Mouse (Mus musculus) ES-E14 (cell line): ENCODE results near the gene Tex19.2. TPM values are rescaled to one million over a fixed set of nuclear protein-coding genes. Genes with fewer than 3 reads are reported as not detected.

Experiments
- DNase-seq: peaks from one replicate; pipeline ENCODE4 v3.0.0-alpha.2; 2013; ENCODE audit warnings: low read depth, low spot score
- H3K27ac ChIP-seq: 2 replicates; pipeline ENCODE4 v1.5.1; 2012; ENCODE audit warnings: low read depth, mild to moderate bottlenecking, low read length, moderate library complexity, mixed read lengths; ENCODE audit not compliant: poor library complexity, insufficient read depth, severe bottlenecking
- H3K36me3 ChIP-seq: 2 replicates; pipeline ENCODE4 v1.6.1; 2012; ENCODE audit warnings: mild to moderate bottlenecking, low read length, moderate library complexity, mixed read lengths; ENCODE audit not compliant: control insufficient read depth, poor library complexity, insufficient read depth, severe bottlenecking
- H3K4me1 ChIP-seq, 2 experiments: fragments of 150-350 bp in 1 of 2; sonication (generic) in 1 of 2; 2 replicates each; pipeline ENCODE4 v1.6.1; 2012; ENCODE audit warnings: low read length in 2 of 2, mild to moderate bottlenecking in 1 of 2, mixed read lengths in 1 of 2; ENCODE audit not compliant: control insufficient read depth in 2 of 2, insufficient read depth in 2 of 2, poor library complexity in 1 of 2
- H3K4me3 ChIP-seq, 2 experiments: fragments of 150-350 bp in 1 of 2; sonication (generic) in 1 of 2; 2 replicates each; pipeline ENCODE4 v1.5.1; 2012; ENCODE audit warnings: low read length in 2 of 2, low read depth in 1 of 2, mild to moderate bottlenecking in 1 of 2, mixed read lengths in 1 of 2; ENCODE audit not compliant: insufficient read depth in 1 of 2, poor library complexity in 1 of 2, severe bottlenecking in 1 of 2
- H3K9ac ChIP-seq: 2 replicates; pipeline ENCODE4 v1.6.1; 2012; ENCODE audit warnings: low read depth, mild to moderate bottlenecking, low read length, mixed read lengths; ENCODE audit not compliant: poor library complexity, insufficient read depth, severe bottlenecking
- H3K9me3 ChIP-seq: fragments of 150-350 bp; sonication (generic); 2 replicates; pipeline ENCODE4 v1.6.1; 2012; ENCODE audit warnings: low read depth, mild to moderate bottlenecking, low read length; ENCODE audit not compliant: control insufficient read depth, insufficient read depth
- CHD2 ChIP-seq: IDR thresholded peaks from 2 replicates; pipeline ENCODE4 v1.6.1; 2014; ENCODE audit warnings: mild to moderate bottlenecking, low read depth, low read length, inconsistent platforms
- HCFC1 ChIP-seq: IDR thresholded peaks from 2 replicates; pipeline ENCODE4 v1.6.1; 2012; ENCODE audit warnings: low read length, inconsistent platforms, borderline replicate concordance; ENCODE audit not compliant: insufficient read depth
- MAFK ChIP-seq: IDR thresholded peaks from 2 replicates; pipeline ENCODE4 v1.6.1; 2014; ENCODE audit warnings: mild to moderate bottlenecking, low read depth, low read length, inconsistent platforms; ENCODE audit not compliant: insufficient read depth
- ZC3H11A ChIP-seq: IDR thresholded peaks from 2 replicates; pipeline ENCODE4 v1.6.1; 2012; ENCODE audit warnings: low read depth, mild to moderate bottlenecking, inconsistent platforms, low read length, borderline replicate concordance
- ZNF384 ChIP-seq: IDR thresholded peaks from 2 replicates; pipeline ENCODE4 v1.6.1; 2012; ENCODE audit warnings: low read depth, low read length, inconsistent platforms
- in situ Hi-C, 2 experiments: fragments of 600-800 bp; cut with MboI; formaldehyde crosslinking; loops; one replicate each; pipeline ENCODE4 v1.15.1; 2025; ENCODE audit warnings: low sequenced_read_pairs in 2 of 2, inconsistent platforms in 1 of 2; ENCODE audit not compliant: unreplicated experiment in 2 of 2
- total RNA-seq: library from RNA; depleted of rRNA; stranded (reverse); fragments of 300-350 nt; gene quantifications from 2 replicates; pipeline ENCODE4 v1.2.3, GENCODE M21; 2012

Gene Tex19.2
- total RNA-seq, 1 experiment, result 6.5 TPM

GRCm38 (mm10) chr11:121127441-121127840 is 9.0 kb upstream of the Tex19.2 start:
- Histone ChIP-seq H3K4me1 (no peaks in the 10 kb centered on the region), H3K9me3 (no peaks in the 10 kb centered on the region), H3K36me3 (no peaks in the 10 kb centered on the region), H3K27ac (no peak overlapping the region), H3K9ac (no peak overlapping the region), H3K4me3 (no peak overlapping the region)
- no peak for DNase-seq
- no peak for TF ChIP-seq HCFC1
- no peak for TF ChIP-seq CHD2
- no peak for TF ChIP-seq ZC3H11A
- no peak for TF ChIP-seq ZNF384
- TF ChIP-seq MAFK, result no peak
- in situ Hi-C loops, result no loop called here

- no peaks in the 10 kb centered on the region for H3K9me3 ChIP-seq
- no peaks in the 10 kb centered on the region for H3K36me3 ChIP-seq
- in situ Hi-C loops, result no loop called here
- H3K4me3 ChIP-seq, result no peak overlapping the region
- no peak overlapping the region for H3K27ac ChIP-seq
- H3K9ac ChIP-seq, result no peak overlapping the region
- no peaks in the 10 kb centered on the region for H3K4me1 ChIP-seq
- DNase-seq, result peak; percentile 72
- TF ChIP-seq ZC3H11A, result no peak
- TF ChIP-seq MAFK, result peak; percentile 34; the same call in 1 of the 2 replicates
- no peak for TF ChIP-seq CHD2
- TF ChIP-seq ZNF384, result peak; percentile 80
- no peak for TF ChIP-seq HCFC1
These were observed 7.9 kb upstream of the Tex19.2 start for GRCm38 (mm10) chr11:121126395-121126794.

GRCm38 (mm10) chr11:121125522-121126172 is 7.2 kb upstream of the Tex19.2 start:
- Histone ChIP-seq H3K4me1 (no peaks in the 10 kb centered on the region), H3K27ac (no peak overlapping the region), H3K4me3 (no peak overlapping the region), H3K9ac (no peak overlapping the region), H3K9me3 (no peaks in the 10 kb centered on the region), H3K36me3 (no peaks in the 10 kb centered on the region)
- in situ Hi-C loops, result no loop called here
- DNase-seq, result no peak
- TF ChIP-seq MAFK, result no peak
- TF ChIP-seq ZC3H11A, result no peak
- TF ChIP-seq CHD2, result no peak
- TF ChIP-seq HCFC1, result no peak
- no peak for TF ChIP-seq ZNF384

- Histone ChIP-seq H3K4me1 (no peaks in the 10 kb centered on the region), H3K4me3 (no peak overlapping the region), H3K9me3 (no peaks in the 10 kb centered on the region), H3K9ac (no peak overlapping the region), H3K36me3 (no peaks in the 10 kb centered on the region), H3K27ac (no peak overlapping the region)
- DNase-seq, result no peak
- no peak for TF ChIP-seq MAFK
- TF ChIP-seq ZC3H11A, result no peak
- no peak for TF ChIP-seq HCFC1
- TF ChIP-seq ZNF384, result no peak
- no peak for TF ChIP-seq CHD2
- in situ Hi-C loops, result no loop called here
These were observed 5.0 kb upstream of the Tex19.2 start for GRCm38 (mm10) chr11:121123438-121123837.
